ENCODE assay signal across 10 mouse cellular contexts in genomic region chr5:107200221-107200635, GRCm38 (mm10).
A peak's percentile ranks its signal among the peaks of the same experiment; 100 is the strongest.
DNase-seq lines count a peak whose midpoint lies in the region; ATAC-seq and TF ChIP-seq lines count a peak whose summit lies in the region.
"Had no signal": no experiment of that assay in that cellular context is flagged by ENCODE, and none has a peak within 500 bp of the region (broad histone marks: within the 10 kb centered on the region; RNA-seq: fewer than 3 reads in every experiment).

No protein-coding gene starts in this region.

- H3K27me3 ChIP-seq in lung, embryonic 14.5 days (ENCODE audit: insufficient read depth, low read length) = no peaks in the 10 kb centered on the region
- no peaks in the 10 kb centered on the region for H3K27me3 ChIP-seq in stomach, embryonic 14.5 days (ENCODE audit: control insufficient read depth, insufficient read depth, low read length)
- H3K27me3 ChIP-seq: CH12.LX; hindbrain, embryonic 13.5 days had no signal

- H3K9ac ChIP-seq in lung, embryonic 14.5 days = no peak overlapping the region
- no peak overlapping the region for H3K9ac ChIP-seq in stomach, embryonic 14.5 days (replicated peaks; ENCODE audit: low read depth, low read length)
- H3K9ac ChIP-seq: hindbrain, embryonic 13.5 days had no signal

- DNase-seq in gastrocnemius, adult 2 months = no peak
- no peak for DNase-seq in gastrocnemius, adult 18-20 months (ENCODE audit: low spot score)
- peak; percentile 51 for DNase-seq in lung, embryonic 14.5 days
- DNase-seq in lung, adult 18-20 months = no peak
- DNase-seq in urinary bladder, postnatal 4 days (ENCODE audit: low spot score in 2 of 2) = no peak
- DNase-seq in embryo, embryonic 9.5 days (ENCODE audit: extremely low spot score) = no peak

- intact Hi-C loops in gastrocnemius, adult 2 months (cut with DNase I) = no loop called here

- H3K9me3 ChIP-seq in lung, embryonic 14.5 days (ENCODE audit: low read depth, low read length) = no peaks in the 10 kb centered on the region
- no peaks in the 10 kb centered on the region for H3K9me3 ChIP-seq in stomach, embryonic 14.5 days (ENCODE audit: control insufficient read depth, low read depth, low read length)
- H3K9me3 ChIP-seq: hindbrain, embryonic 13.5 days had no signal

- no peak overlapping the region for H3K4me2 ChIP-seq in lung, embryonic 14.5 days
- no peak overlapping the region; the same call in 1 of the 2 replicates for H3K4me2 ChIP-seq in stomach, embryonic 14.5 days (replicated peaks; ENCODE audit: low read depth, low read length)
- H3K4me2 ChIP-seq: hindbrain, embryonic 13.5 days had no signal

- peak; percentile 54; the same call in 1 of the 2 replicates for ATAC-seq in lung, embryonic 14.5 days (ENCODE audit: insufficient read depth)
- ATAC-seq in hematopoietic stem cell, adult 5-6 weeks (replicated peaks in 1 of 2; ENCODE audit: insufficient read depth in 1 of 2, low FRiP score in 2 of 2, low TSS enrichment in 1 of 2, low read depth in 1 of 2, poor library complexity in 2 of 2, severe bottlenecking in 2 of 2) = peak; percentile 35 to 56
- ATAC-seq in stomach, embryonic 14.5 days (ENCODE audit: insufficient number of reproducible peaks, insufficient read depth, low FRiP score, low read depth) = no peak

- peak overlapping the region; percentile 68 for H3K27ac ChIP-seq in gastrocnemius, adult 2 months
- H3K27ac ChIP-seq in lung, embryonic 14.5 days (ENCODE audit: low read depth) = peak overlapping the region; percentile 28; the same call in 1 of the 2 replicates
- H3K27ac ChIP-seq in stomach, embryonic 14.5 days (ENCODE audit: low read length) = peak overlapping the region; percentile 58; the same call in 1 of the 2 replicates
- H3K27ac ChIP-seq: hindbrain, embryonic 13.5 days had no signal

- TF ChIP-seq CTCF in gastrocnemius, adult 2 months (IDR thresholded peaks at IDR 0.05) = no peak
- no peak for TF ChIP-seq CTCF in lung, embryonic 14.5 days (IDR thresholded peaks at IDR 0.05; ENCODE audit: low read depth)

- H3K36me3 ChIP-seq in lung, embryonic 14.5 days (ENCODE audit: insufficient read depth) = no peaks in the 10 kb centered on the region; the same call in 1 of the 2 replicates
- H3K36me3 ChIP-seq in stomach, embryonic 14.5 days (ENCODE audit: control insufficient read depth, insufficient read depth, low read length) = no peaks in the 10 kb centered on the region
- H3K36me3 ChIP-seq: hindbrain, embryonic 13.5 days had no signal

- WGBS in lung, embryonic 14.5 days = 58% methylated on average over 10 of the region's 10 CpGs
- WGBS in stomach, embryonic 14.5 days = 49% methylated on average over 10 of the region's 10 CpGs

- no peak overlapping the region for H3K4me3 ChIP-seq in gastrocnemius, adult 2 months
- H3K4me3 ChIP-seq in lung, embryonic 14.5 days (ENCODE audit: low read depth, low read length) = no peak overlapping the region
- H3K4me3 ChIP-seq in stomach, embryonic 14.5 days (ENCODE audit: low read depth, low read length) = no peak overlapping the region
- H3K4me3 ChIP-seq: hindbrain, embryonic 13.5 days had no signal

- H3K4me1 ChIP-seq in lung, embryonic 14.5 days (ENCODE audit: insufficient read depth) = peaks cover 50% of the 10 kb centered on the region
- H3K4me1 ChIP-seq in stomach, embryonic 14.5 days (ENCODE audit: control insufficient read depth, insufficient read depth, low read length) = peaks cover 43% of the 10 kb centered on the region
